Mouse (Mus musculus) heart, embryonic 11.5 days (tissue): ENCODE data around the gene Tmf1. TPM values are rescaled to one million over a fixed set of nuclear protein-coding genes. Genes with fewer than 3 reads are reported as not detected.

Experiments used
- ATAC-seq: fragments of 200-750 bp; cut with Nextera tagmentation; replicated peaks from 2 replicates; pipeline ENCODE4 v1.8.0; 2017; ENCODE audit warnings: moderate library complexity; ENCODE audit not compliant: insufficient number of reproducible peaks, low FRiP score, low TSS enrichment
- H3K27ac ChIP-seq: fragments of 300-500 bp; sonication (generic); 2 replicates; pipeline ENCODE4 v1.5.1; 2014; ENCODE audit warnings: mild to moderate bottlenecking, low read depth, low read length
- H3K27me3 ChIP-seq: fragments of 300-500 bp; sonication (generic); 2 replicates; pipeline ENCODE4 v1.6.1; 2014; ENCODE audit warnings: mild to moderate bottlenecking, low read length, mixed read lengths; ENCODE audit not compliant: control insufficient read depth, insufficient read depth
- H3K36me3 ChIP-seq: fragments of 300-500 bp; sonication (generic); 2 replicates; pipeline ENCODE4 v1.6.1; 2014; ENCODE audit warnings: mild to moderate bottlenecking, low read length, moderate library complexity, mixed read lengths; ENCODE audit not compliant: control insufficient read depth, insufficient read depth
- H3K4me1 ChIP-seq: fragments of 300-500 bp; sonication (generic); 2 replicates; pipeline ENCODE4 v1.6.1; 2014; ENCODE audit warnings: low read length; ENCODE audit not compliant: control insufficient read depth, insufficient read depth
- H3K4me2 ChIP-seq: fragments of 300-500 bp; sonication (generic); 2 replicates; pipeline ENCODE4 v1.6.1; 2014; ENCODE audit warnings: mild to moderate bottlenecking, moderate library complexity
- H3K4me3 ChIP-seq: fragments of 300-500 bp; sonication (generic); 2 replicates; pipeline ENCODE4 v1.5.1; 2014; ENCODE audit warnings: low read depth, low read length
- H3K9ac ChIP-seq: fragments of 300-500 bp; sonication (generic); 2 replicates; pipeline ENCODE4 v1.6.1; 2014; ENCODE audit warnings: mild to moderate bottlenecking, low read depth, low read length, moderate library complexity
- H3K9me3 ChIP-seq: fragments of 300-500 bp; sonication (generic); replicated peaks from 2 replicates; pipeline ENCODE4 v1.6.1; 2016; ENCODE audit warnings: low read length; ENCODE audit not compliant: control insufficient read depth
- WGBS: fragments of 180-500 bp; shearing (Covaris S2); extraction: QIAGEN DNeasy Blood & Tissue Kit; methylation state at CpG from one replicate; pipeline ENCODE4 v1.1.7; 2014; ENCODE audit not compliant: insufficient replicate concordance; 5-methylcytosine and 5-hydroxymethylcytosine counted together
- polyA plus RNA-seq: library from polyadenylated mRNA; unstranded; fragments of >200 nt; fragmentation: Nextera tagmentation; extraction: Ambion mirVana; gene quantifications from 2 replicates; pipeline ENCODE4 v1.2.1, GENCODE M21; 2014

The Tmf1 gene
- 21.8 and 27.3 TPM in 2 replicates for polyA plus RNA-seq

DNA sequence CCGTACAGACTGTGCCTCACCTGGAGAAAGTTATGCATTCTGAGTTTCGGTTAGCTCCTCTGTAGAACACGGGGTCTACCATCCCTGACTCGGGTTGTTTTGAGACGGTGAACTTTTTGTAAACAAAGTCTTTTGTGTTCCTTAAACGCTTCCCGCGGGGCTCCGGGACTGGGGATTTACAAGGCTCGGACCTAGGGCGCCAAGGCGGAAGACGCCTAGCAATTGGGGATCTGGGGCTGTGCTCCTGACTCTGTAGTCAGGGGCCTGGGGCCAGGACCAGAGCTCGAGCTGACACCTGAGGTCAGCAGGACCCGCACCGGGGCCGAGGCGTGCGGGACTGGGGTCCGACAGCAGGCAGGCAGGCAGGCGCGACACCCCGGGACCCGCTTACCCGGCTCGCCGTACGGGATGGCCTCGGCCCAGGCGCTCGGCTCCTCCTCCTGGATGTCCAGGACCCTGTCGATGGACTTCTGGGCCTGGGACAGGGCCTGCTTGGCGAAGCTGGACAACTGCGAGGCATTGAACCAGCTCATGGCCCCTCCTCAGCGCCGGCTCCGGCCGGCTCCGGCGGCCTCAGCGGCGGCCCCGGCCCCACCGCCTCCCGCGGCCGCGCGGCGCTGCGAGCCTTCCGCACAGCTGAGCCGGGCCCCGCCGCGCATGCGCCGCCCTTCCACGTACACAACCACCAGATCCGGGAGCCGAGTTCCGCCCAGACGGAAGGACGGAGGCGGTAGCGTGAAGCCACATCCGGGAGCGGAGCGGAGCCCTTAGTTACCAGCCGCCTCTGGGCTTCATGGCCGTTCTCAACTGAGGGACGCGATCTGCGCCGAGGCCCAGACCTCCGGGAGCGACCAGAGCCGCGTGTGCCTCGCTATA, at the start of gene Tmf1:
TSS of gene Tmf1 (minus strand) at position 632 of the 876 bp plus-strand sequence.
- Histone ChIP-seq H3K4me3 (peak within 1 kb of the TSS; percentile 93), H3K9me3 (no peaks in the 10 kb centered on the region), H3K9ac (peak within 1 kb of the TSS; percentile 93), H3K27ac (peak within 1 kb of the TSS; percentile 87), H3K27me3 (no peaks in the 10 kb centered on the region), H3K36me3 (peaks cover 7% of the 10 kb centered on the region), H3K4me1 (peaks cover 12% of the 10 kb centered on the region; the same call in 1 of the 2 replicates), H3K4me2 (peak within 1 kb of the TSS; percentile 70)
- under 1% methylated on average over 80 of the region's 80 CpGs for WGBS
- ATAC-seq: peak; percentile 97

DNA sequence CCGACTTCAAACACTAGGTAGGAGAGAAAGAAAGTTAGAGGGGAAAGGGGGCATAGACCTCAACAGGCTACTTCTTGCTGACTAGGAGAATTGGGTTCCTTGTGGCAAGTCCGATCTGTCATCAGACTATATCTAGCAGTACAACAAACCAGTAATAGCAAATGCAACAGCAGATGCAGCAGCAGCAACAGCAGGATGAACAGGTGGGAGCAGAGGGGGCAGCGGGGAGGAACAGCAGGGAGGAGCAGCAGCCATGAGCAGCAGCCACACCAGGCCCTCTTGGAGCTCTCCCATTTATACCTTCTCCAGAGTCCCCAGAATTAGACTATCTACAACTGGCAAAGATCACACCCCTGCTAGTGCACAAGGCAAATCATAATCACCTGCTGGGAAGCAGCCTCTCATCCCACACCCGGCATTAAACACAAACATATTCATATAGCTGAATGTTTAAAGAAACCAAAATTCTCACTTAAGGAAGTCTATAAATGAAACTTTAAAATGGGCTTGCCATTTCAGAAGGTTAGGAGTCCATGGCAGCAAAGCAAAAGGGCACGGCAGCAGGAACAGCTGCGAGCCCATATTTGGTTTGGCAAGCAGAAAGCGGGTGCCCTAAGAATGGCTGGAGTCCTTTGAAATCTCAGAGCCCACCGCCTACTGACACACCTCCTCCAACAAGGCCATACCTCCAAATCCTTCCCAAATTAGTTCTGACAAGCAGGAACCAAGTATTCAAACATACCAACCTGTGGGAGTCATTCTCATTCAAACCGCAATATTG, 48.3 kb upstream of the Tmf1 start:
- WGBS: 91% methylated on average over 9 of the region's 9 CpGs
- no peak for ATAC-seq

DNA sequence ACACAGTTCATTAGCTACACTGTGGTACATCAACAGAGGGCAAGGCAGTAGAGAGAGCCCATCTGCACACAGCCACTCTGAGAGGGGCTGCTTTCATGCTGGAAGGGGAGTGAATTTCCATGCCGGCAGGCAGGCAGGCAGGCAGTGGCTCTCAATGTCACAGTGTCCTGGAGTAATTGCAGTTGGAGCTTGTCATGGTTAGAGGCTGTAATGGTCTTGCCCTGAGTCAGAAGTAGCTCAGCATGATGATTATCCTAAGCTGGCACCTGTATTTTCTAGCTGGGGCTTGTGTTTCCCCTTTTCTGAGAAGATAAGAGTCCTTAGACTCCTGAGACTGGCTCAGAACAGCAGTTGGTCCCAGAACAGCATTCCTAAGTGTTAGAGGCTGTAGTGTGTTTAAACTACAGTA, 47.2 kb upstream of the Tmf1 start:
- Histone ChIP-seq H3K9me3 (no peaks in the 10 kb centered on the region), H3K27ac (peak overlapping the region; percentile 81), H3K4me3 (no peak overlapping the region), H3K27me3 (no peaks in the 10 kb centered on the region), H3K4me2 (0 out of 2 replicates have a peak overlapping the region, but pooled peaks have one; percentile 2), H3K36me3 (peaks cover 3% of the 10 kb centered on the region; the same call in 1 of the 2 replicates), H3K9ac (no peak overlapping the region), H3K4me1 (peaks cover 28% of the 10 kb centered on the region)
- WGBS: 33% methylated on average over 1 of the region's 1 CpGs
- no peak for ATAC-seq

More for the DNA sequence above, 48.3 kb upstream of the Tmf1 start:
- peaks cover 16% of the 10 kb centered on the region for H3K4me1 ChIP-seq
- H3K4me3 ChIP-seq: no peak overlapping the region
- no peak overlapping the region for H3K9ac ChIP-seq
- peaks cover 3% of the 10 kb centered on the region; the same call in 1 of the 2 replicates for H3K36me3 ChIP-seq
- H3K4me2 ChIP-seq: no peak overlapping the region
- no peaks in the 10 kb centered on the region for H3K9me3 ChIP-seq
- H3K27ac ChIP-seq: no peak overlapping the region
- no peaks in the 10 kb centered on the region for H3K27me3 ChIP-seq

DNA sequence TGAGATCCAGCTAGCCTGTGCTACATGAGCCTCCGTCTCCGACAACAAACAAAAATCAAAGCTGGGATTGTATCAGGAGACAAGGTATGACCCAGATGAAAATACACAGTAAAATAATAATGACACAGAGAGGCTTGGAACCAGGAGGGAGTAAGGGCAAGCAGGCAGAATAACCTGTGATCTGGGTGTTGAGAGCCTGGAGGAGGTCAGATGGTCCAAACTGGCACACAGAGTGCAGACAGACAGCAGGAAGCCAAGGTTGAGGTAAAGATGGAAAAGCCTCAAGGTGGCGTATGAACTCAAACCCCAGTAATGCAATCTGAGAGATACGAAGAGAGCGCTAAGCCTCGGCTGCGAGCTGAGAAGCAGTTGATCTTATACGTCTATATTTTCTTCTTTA, 45.6 kb upstream of the Tmf1 start:
- no peak overlapping the region for H3K4me2 ChIP-seq
- H3K27me3 ChIP-seq: no peaks in the 10 kb centered on the region
- ATAC-seq: no peak
- H3K9ac ChIP-seq: no peak overlapping the region
- no peaks in the 10 kb centered on the region for H3K9me3 ChIP-seq
- WGBS: 95% methylated on average over 8 of the region's 8 CpGs
- H3K27ac ChIP-seq: no peak overlapping the region
- H3K4me3 ChIP-seq: no peak overlapping the region
- peaks cover 28% of the 10 kb centered on the region for H3K4me1 ChIP-seq
- H3K36me3 ChIP-seq: peaks cover 2% of the 10 kb centered on the region; the same call in 1 of the 2 replicates

DNA sequence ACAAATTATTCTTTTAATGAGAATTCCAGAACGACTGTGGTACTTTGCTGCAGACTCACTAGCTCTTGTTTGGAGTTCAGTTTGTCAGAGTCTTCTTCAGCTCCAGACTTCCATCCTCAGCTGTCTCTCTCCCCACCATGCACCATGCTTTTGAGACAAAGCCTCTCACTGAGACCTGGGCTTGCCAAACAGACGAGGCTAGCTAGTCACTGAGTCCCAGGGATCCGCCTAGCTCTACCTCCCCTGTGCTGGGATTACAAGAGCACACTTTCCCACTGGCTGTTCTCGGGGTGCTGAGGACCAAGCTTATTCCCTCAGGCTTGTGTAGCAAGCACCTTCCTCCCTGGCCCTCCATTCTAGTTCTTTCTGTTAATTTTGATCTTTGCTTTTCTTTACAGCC, 44.6 kb upstream of the Tmf1 start:
- Histone ChIP-seq H3K27ac (peak overlapping the region; percentile 75), H3K9me3 (no peaks in the 10 kb centered on the region), H3K36me3 (no peaks in the 10 kb centered on the region), H3K4me1 (peaks cover 28% of the 10 kb centered on the region), H3K9ac (no peak overlapping the region), H3K27me3 (no peaks in the 10 kb centered on the region), H3K4me2 (no peak overlapping the region; the same call in 1 of the 2 replicates), H3K4me3 (no peak overlapping the region)
- 72% methylated on average over 4 of the region's 4 CpGs for WGBS
- no peak for ATAC-seq

DNA sequence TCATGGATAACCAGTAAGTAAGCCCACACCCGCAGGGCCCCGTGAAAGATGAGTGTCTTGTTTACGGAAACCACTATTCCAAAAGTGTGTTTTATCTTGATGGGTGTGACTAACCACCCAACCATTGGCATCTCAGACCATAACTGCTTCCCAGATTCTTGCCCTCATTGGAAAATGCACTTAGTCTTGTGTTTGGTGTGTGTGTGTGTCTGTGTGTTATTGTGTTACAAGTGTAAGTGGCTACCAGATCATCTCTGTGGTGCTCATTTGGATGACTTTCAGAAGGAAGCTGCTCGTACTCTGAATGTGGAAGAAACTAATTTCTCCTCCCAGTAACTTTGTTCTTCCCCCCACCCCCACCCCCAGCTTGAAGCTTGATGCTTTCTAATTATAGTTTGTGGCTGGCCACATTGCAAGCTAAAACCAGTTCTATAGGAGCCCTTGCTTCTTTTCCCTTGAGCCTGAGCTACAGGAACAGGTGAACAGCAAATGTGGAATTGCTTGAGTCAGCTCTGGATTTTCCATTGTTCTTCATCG, 44.1 kb upstream of the Tmf1 start:
- peaks cover 28% of the 10 kb centered on the region for H3K4me1 ChIP-seq
- H3K9ac ChIP-seq: no peak overlapping the region
- H3K27me3 ChIP-seq: no peaks in the 10 kb centered on the region
- no peaks in the 10 kb centered on the region for H3K36me3 ChIP-seq
- ATAC-seq: no peak
- H3K9me3 ChIP-seq: no peaks in the 10 kb centered on the region
- no peak overlapping the region for H3K4me3 ChIP-seq
- peak overlapping the region; percentile 75 for H3K27ac ChIP-seq
- WGBS: 44% methylated on average over 5 of the region's 5 CpGs
- peak overlapping the region; percentile 45 for H3K4me2 ChIP-seq

DNA sequence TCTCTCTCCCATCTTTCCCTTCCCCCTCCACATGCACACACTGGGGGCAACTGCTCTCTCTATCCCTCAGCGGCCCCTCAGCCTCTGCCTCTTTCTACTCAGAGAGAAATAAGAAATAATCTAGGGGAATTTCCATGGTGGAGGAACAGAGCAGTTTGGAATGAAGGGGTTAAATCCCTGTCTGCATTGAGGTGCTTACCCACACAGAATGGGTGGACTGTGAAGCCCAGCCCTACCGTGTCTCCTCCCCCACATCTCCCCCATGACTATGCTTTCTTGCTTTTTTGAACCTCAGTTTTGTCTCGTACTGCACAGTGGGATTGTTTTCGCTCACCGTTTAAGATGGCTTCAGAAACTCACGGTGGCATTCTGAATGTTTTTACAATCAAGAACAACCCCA, 43.4 kb upstream of the Tmf1 start:
- Histone ChIP-seq H3K4me3 (no peak overlapping the region), H3K4me2 (peak overlapping the region; percentile 22; the same call in 1 of the 2 replicates), H3K4me1 (peaks cover 28% of the 10 kb centered on the region), H3K27me3 (no peaks in the 10 kb centered on the region), H3K9me3 (no peaks in the 10 kb centered on the region), H3K36me3 (no peaks in the 10 kb centered on the region), H3K9ac (0 out of 2 replicates have a peak overlapping the region, but pooled peaks have one; percentile 1), H3K27ac (peak overlapping the region; percentile 42; the same call in 1 of the 2 replicates)
- 60% methylated on average over 6 of the region's 6 CpGs for WGBS
- ATAC-seq: no peak
